Mouse (Mus musculus): ENCODE measurements around the gene Myo6. TPM values are rescaled to one million over a fixed set of nuclear protein-coding genes. Genes with fewer than 3 reads are reported as not detected.

Myo6 gene
- polyA plus RNA-seq, 1 experiment = 25.1 TPM

DNA sequence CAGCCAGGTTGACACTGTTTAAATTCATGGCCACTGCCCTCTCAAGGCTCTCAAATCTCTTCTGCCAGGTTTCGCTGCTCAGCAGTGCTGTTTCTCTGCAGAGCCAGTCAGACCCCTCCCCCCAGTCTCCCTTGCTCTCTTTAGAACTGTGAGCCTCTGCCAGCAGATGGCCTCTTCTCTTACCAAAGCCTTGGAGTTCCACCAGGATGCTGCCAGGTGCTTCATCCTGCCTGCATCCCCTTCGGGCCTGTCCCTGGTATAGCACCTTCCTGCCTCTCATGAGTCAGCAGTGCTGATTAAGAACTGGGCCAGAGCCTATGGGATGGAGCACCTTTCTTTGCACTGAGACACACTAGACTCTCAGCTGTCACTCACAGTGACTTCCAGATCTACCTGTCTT is 112.3 kb downstream of the Myo6 start:
- no peaks in the 10 kb centered on the region for H3K4me1 ChIP-seq (ENCODE audit: control insufficient read depth, insufficient read depth, low read length)
- WGBS = 56% methylated on average over 2 of the region's 2 CpGs
- TF ChIP-seq CTCF (IDR thresholded peaks at IDR 0.05; ENCODE audit: insufficient read depth, low read length) = no peak
- TF ChIP-seq POLR2A (IDR thresholded peaks at IDR 0.05; ENCODE audit: borderline replicate concordance, extremely low read depth, low read depth, low read length) = no peak
- H3K4me3 ChIP-seq (replicated peaks; ENCODE audit: extremely low read depth, low read depth, low read length) = no peak overlapping the region
- no peak for DNase-seq

DNA sequence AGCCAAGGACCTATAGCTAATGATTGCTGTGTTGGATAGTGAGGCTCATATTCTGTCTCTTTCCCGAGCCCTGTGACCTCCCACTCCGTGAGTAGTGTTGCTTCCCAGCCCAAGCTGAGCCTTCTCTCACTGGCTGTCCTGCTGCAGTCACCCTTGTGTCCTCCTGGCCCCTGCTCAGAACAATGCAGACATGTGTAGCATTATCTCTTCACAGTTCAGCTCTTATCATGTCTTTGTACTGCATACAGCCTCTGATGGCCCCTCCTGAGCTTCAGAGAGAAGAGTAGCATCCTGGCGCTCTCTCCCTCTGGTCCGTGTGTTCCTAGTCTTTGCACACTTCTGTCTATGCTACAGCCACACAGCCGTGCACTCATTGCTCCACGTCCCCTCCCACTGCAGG is 112.9 kb downstream of the Myo6 start:
- 82% methylated on average over 6 of the region's 6 CpGs for WGBS
- no peak for TF ChIP-seq CTCF (IDR thresholded peaks at IDR 0.05; ENCODE audit: insufficient read depth, low read length)
- no peak for TF ChIP-seq POLR2A (IDR thresholded peaks at IDR 0.05; ENCODE audit: borderline replicate concordance, extremely low read depth, low read depth, low read length)
- no peak for DNase-seq
- Histone ChIP-seq H3K4me3 (replicated peaks; ENCODE audit: extremely low read depth, low read depth, low read length) (no peak overlapping the region), H3K4me1 (ENCODE audit: control insufficient read depth, insufficient read depth, low read length) (no peaks in the 10 kb centered on the region)

DNA sequence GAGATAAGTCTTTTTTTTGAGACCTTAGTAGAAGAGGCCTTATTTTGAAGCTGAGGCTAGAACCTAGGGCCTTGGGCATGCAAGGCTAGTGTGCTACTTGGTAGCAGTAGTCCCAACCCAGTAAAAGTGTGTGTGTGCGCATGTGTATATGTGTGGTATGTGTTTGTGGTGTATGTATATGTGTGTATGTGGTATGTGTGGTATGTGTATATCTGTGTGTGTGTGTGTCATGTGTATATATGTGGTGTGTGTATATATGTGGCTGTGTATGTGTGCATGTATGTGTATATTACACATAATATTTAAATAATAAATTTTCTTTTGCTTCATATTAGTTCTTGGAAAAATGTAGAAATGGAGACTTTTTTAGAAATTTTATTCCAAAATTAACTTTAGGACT is 115.9 kb downstream of the Myo6 start:
- TF ChIP-seq POLR2A (IDR thresholded peaks at IDR 0.05; ENCODE audit: borderline replicate concordance, extremely low read depth, low read depth, low read length) = no peak
- no peak for TF ChIP-seq CTCF (IDR thresholded peaks at IDR 0.05; ENCODE audit: insufficient read depth, low read length)
- no peak for DNase-seq
- no peak overlapping the region for H3K4me3 ChIP-seq (replicated peaks; ENCODE audit: extremely low read depth, low read depth, low read length)
- no peaks in the 10 kb centered on the region for H3K4me1 ChIP-seq (ENCODE audit: control insufficient read depth, insufficient read depth, low read length)
- WGBS = 100% methylated on average over 1 of the region's 1 CpGs

DNA sequence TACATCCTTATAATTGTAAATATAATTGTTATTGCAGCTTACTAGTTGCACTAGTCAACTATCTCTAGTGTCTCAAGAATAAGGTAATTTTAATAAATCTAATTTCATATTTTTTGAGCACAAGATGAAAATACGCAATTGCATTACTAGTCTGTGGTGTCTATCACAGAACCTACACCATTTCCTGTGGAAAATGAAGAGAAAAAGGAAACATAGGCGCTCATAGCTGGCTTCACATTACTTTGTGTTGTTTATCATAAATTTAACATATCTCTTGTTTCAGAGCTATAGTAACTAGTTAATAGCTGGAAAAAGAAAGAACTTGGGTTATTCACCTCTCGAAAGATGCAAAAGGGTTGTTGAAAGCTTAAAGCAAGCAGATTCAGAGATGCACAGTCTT is 117.6 kb downstream of the Myo6 start:
- Histone ChIP-seq H3K4me3 (replicated peaks; ENCODE audit: extremely low read depth, low read depth, low read length) (no peak overlapping the region), H3K4me1 (ENCODE audit: control insufficient read depth, insufficient read depth, low read length) (no peaks in the 10 kb centered on the region)
- TF ChIP-seq CTCF (IDR thresholded peaks at IDR 0.05; ENCODE audit: insufficient read depth, low read length) (no peak), POLR2A (IDR thresholded peaks at IDR 0.05; ENCODE audit: borderline replicate concordance, extremely low read depth, low read depth, low read length) (no peak)
- WGBS = 90% methylated on average over 3 of the region's 3 CpGs
- no peak for DNase-seq

DNA sequence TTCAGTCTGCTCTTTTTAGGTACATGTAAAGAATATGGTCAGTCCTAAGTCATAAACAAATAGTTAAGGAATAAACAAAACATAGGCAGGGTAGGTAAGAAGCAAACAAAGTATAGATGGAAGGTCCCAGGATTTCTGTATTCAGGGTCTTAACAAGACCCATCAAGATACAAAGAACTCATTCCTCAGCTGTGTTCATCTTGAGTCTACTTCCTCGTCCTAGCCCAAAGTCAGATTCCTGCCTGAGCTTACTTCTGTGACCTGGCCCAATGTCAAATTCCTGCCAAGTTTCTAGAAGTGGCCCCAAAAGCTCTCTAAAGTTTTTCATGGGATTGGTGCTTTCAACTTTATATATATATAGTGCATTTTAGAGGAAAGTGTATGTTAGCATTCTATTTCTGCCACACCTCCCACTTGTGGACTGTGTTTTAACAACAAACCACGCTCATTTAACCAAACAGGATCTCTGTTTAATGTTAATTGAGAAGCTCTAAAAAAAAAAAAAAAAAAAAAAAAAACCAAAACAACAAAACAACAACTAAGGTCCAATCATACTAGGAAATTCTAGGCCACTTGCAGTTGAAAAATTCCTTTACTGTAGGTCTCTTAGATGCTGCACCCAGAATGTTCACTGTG is 119.8 kb downstream of the Myo6 start:
- TF ChIP-seq CTCF (IDR thresholded peaks at IDR 0.05; ENCODE audit: insufficient read depth, low read length) = no peak
- no peak for TF ChIP-seq POLR2A (IDR thresholded peaks at IDR 0.05; ENCODE audit: borderline replicate concordance, extremely low read depth, low read depth, low read length)
- Histone ChIP-seq H3K4me1 (ENCODE audit: control insufficient read depth, insufficient read depth, low read length) (no peaks in the 10 kb centered on the region), H3K4me3 (replicated peaks; ENCODE audit: extremely low read depth, low read depth, low read length) (no peak overlapping the region)
- WGBS = 87% methylated on average over 2 of the region's 2 CpGs
- no peak for DNase-seq

DNA sequence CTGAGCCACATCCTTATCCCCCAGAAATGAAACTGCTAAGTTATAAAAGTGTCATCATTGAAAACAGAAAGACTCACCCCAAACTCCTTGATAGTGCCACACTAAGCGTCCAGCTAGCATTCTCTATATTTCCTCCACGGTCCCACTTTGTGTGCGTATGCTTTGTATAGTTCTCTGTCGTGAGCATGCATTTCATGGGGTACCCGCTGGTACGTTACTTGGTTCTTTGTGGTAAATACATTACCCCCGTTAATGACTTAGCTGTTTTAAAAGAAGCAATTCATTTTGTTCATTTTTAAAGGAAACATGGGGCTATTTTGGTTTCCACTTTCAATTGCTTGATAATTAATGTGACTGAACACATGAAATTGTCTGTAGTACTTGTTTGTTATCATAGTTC is 122.0 kb downstream of the Myo6 start:
- DNase-seq = no peak
- WGBS = 90% methylated on average over 7 of the region's 7 CpGs
- Histone ChIP-seq H3K4me3 (replicated peaks; ENCODE audit: extremely low read depth, low read depth, low read length) (no peak overlapping the region), H3K4me1 (ENCODE audit: control insufficient read depth, insufficient read depth, low read length) (no peaks in the 10 kb centered on the region)
- TF ChIP-seq CTCF (IDR thresholded peaks at IDR 0.05; ENCODE audit: insufficient read depth, low read length) = no peak
- TF ChIP-seq POLR2A (IDR thresholded peaks at IDR 0.05; ENCODE audit: borderline replicate concordance, extremely low read depth, low read depth, low read length) = no peak

DNA sequence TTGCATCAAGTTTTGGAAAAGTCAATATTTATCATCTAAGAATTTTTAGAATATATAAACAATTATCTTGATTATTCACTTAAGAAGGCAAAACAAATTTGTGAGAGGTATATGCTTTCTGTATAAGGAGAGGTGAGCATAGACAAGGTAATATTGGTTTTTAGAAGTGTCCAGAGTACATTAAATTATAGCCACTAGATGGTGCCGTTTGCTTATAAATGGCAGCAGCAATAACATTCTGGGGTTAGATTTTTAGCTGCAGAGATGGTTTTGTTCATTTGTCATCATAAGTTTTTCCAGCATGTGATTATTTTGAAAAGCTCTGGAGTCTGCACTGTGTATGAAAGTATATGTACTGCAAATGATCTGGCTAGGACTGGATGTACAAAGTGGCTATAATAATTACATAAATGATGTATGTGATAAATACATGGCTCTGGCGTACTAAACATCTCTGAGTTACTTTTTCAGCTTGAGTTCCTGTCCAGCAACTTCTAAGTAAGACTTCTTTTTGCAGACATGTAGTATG is 128.3 kb downstream of the Myo6 start:
- no peak for DNase-seq
- Histone ChIP-seq H3K4me1 (ENCODE audit: control insufficient read depth, insufficient read depth, low read length) (no peaks in the 10 kb centered on the region), H3K4me3 (replicated peaks; ENCODE audit: extremely low read depth, low read depth, low read length) (no peak overlapping the region)
- TF ChIP-seq CTCF (IDR thresholded peaks at IDR 0.05; ENCODE audit: insufficient read depth, low read length) = peak; percentile 13; the same call in 1 of the 2 replicates
- TF ChIP-seq POLR2A (IDR thresholded peaks at IDR 0.05; ENCODE audit: borderline replicate concordance, extremely low read depth, low read depth, low read length) = no peak
- 61% methylated on average over 2 of the region's 2 CpGs for WGBS

DNA sequence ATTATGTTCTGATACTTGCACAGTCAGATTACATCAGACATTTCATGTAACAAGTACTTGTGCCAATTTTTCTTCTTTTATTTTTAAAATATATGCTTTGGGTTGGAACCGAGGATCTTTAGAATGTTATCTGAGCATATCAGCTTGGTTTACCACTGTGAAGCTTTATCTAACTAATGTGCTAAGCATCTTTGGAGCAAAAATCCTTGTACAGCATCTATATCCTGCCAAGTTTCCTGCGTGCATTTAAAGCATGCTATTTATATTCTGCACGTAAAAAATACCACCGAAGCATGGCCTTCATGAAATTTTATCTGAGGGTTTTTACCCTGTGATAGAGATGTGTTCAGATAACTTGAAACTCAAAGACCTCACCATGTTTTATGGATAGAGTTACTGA is 131.3 kb downstream of the Myo6 start:
- DNase-seq = no peak
- no peak for TF ChIP-seq CTCF (IDR thresholded peaks at IDR 0.05; ENCODE audit: insufficient read depth, low read length)
- no peak for TF ChIP-seq POLR2A (IDR thresholded peaks at IDR 0.05; ENCODE audit: borderline replicate concordance, extremely low read depth, low read depth, low read length)
- Histone ChIP-seq H3K4me1 (ENCODE audit: control insufficient read depth, insufficient read depth, low read length) (no peaks in the 10 kb centered on the region), H3K4me3 (replicated peaks; ENCODE audit: extremely low read depth, low read depth, low read length) (no peak overlapping the region)
- WGBS = 43% methylated on average over 4 of the region's 4 CpGs

DNA sequence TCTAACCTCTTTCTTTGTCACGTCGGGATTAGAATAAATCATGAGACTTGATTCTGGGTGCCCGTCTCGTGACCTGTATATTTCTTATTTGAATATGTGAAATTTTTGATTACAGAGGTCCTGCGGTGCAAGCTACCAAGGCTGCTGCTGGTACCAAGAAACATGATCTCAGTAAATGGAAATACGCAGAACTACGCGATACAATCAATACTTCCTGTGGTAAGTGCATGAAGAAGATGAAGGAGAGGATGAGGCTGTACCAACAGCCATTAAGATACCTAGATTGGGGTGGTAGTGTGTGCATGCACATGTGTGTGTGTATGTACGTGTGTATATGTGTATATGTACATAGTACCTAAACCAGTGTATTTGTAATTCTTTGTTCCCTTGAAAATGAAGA is 134.2 kb downstream of the Myo6 start:
- H3K4me1 ChIP-seq (ENCODE audit: control insufficient read depth, insufficient read depth, low read length) = no peaks in the 10 kb centered on the region
- WGBS = 95% methylated on average over 9 of the region's 9 CpGs
- H3K4me3 ChIP-seq (replicated peaks; ENCODE audit: extremely low read depth, low read depth, low read length) = no peak overlapping the region
- no peak for DNase-seq
- TF ChIP-seq CTCF (IDR thresholded peaks at IDR 0.05; ENCODE audit: insufficient read depth, low read length) = no peak
- no peak for TF ChIP-seq POLR2A (IDR thresholded peaks at IDR 0.05; ENCODE audit: borderline replicate concordance, extremely low read depth, low read depth, low read length)

DNA sequence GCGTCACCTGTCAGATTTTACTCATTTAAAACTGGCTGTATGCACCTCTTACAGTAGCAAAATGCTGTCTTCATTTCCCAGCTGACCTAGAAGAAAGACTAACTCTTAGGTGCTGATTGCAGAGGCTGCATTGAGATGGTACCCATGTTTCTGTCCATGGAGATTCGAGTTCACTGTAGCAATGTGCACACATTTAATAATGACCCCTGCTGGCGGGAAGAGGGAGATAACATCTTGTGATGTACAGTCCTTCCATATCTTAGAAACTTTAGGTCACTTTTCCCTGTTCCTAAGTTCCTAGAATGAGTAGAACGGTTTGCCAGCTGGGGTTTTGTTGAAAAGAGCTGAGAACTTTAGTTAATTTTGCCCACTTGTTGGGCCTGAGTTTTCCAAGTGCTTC is 138.7 kb downstream of the Myo6 start:
- 65% methylated on average over 4 of the region's 4 CpGs for WGBS
- Histone ChIP-seq H3K4me1 (ENCODE audit: control insufficient read depth, insufficient read depth, low read length) (no peaks in the 10 kb centered on the region), H3K4me3 (replicated peaks; ENCODE audit: extremely low read depth, low read depth, low read length) (no peak overlapping the region)
- TF ChIP-seq CTCF (IDR thresholded peaks at IDR 0.05; ENCODE audit: insufficient read depth, low read length) = no peak
- TF ChIP-seq POLR2A (IDR thresholded peaks at IDR 0.05; ENCODE audit: borderline replicate concordance, extremely low read depth, low read depth, low read length) = no peak
- no peak for DNase-seq

Measured in lung, adult 2 months (tissue).